Mouse (Mus musculus): ENCODE results near the gene Actrt2.

GRCm38 (mm10) chr4:154639591-154640442 lies 27.9 kb downstream of the Actrt2 start:
- TF ChIP-seq POLR2A (IDR thresholded peaks at IDR 0.05; ENCODE audit: low read depth, low read length) (no peak), CTCF (conservative IDR thresholded peaks at IDR 0.05; ENCODE audit: insufficient read depth, insufficient read length, low read depth, low read length) (no peak)

All from kidney, adult 2 months (tissue).